In the genomic region with DNA sequence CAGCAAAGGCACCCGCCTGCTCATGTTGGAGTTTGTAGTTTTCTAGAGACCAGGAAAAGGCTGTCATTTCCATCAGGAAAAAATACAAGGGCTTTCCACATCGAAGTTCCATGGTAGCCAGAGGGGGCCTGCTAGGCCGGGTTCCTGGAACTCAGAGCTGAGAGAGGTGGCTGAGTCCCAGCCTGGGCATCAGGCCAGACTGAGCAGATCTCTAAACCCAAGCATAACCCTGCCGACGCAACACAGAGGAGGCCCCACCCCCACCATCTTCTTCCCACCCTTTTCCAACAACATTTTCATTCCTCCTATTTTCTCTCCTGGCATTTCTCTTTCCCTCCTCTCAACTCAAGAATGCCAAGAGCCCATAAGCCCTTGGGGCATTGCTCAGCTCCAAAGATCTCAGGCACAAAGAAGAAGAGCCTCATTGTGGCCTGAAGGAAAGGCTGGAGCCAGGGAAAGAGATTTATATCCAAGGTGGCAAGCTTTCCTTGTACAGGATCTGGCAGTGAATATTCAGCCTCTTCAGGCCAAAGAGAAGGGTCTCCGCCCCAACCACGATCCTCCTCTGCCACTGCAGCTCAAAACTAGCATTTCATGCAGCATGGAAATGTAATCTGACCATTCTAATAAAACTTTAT, we compare ENCODE assay signal across 8 mouse cellular contexts.
DNase-seq lines count a peak whose midpoint lies in the region; ATAC-seq and TF ChIP-seq lines count a peak whose summit lies in the region.

No protein-coding gene starts in this region.

- no peaks in the 10 kb centered on the region for H3K79me2 ChIP-seq in heart, adult 2 months (replicated peaks; ENCODE audit: control insufficient read depth, insufficient read depth, low read length)

- peak; percentile 28; the same call in 1 of the 2 replicates for TF ChIP-seq CTCF in heart, adult 2 months (IDR thresholded peaks at IDR 0.05)

- H3K36me3 ChIP-seq in heart, adult 2 months (ENCODE audit: control insufficient read depth, insufficient read depth, low read length): no peaks in the 10 kb centered on the region
- no peaks in the 10 kb centered on the region for H3K36me3 ChIP-seq in heart, embryonic 11.5 days (ENCODE audit: control insufficient read depth, insufficient read depth, low read length)

- no peak for ATAC-seq in heart, embryonic 11.5 days (replicated peaks; ENCODE audit: insufficient number of reproducible peaks, low FRiP score, low TSS enrichment)

- H3K4me3 ChIP-seq in heart, adult 2 months: no peak overlapping the region
- H3K4me3 ChIP-seq in heart, embryonic 11.5 days (ENCODE audit: low read depth, low read length): no peak overlapping the region

- WGBS in heart, adult 2 months: 36% methylated on average over 7 of the region's 7 CpGs
- WGBS in heart, embryonic 11.5 days (ENCODE audit: insufficient replicate concordance): 79% methylated on average over 7 of the region's 7 CpGs

- H3K9ac ChIP-seq in heart, adult 2 months (ENCODE audit: low read depth, low read length): no peak overlapping the region
- no peak overlapping the region for H3K9ac ChIP-seq in heart, embryonic 11.5 days (ENCODE audit: low read depth, low read length)

- intact Hi-C loops in heart, adult 2 months (cut with DNase I): loop anchor here (5.0 kb wide), 2 partner anchors 77 to 253 kb away; no protein-coding TSS in a partner anchor

- peak; percentile 75 to 80 for DNase-seq in heart, adult 2 months
- peak; percentile 35 for DNase-seq in Muller cell, postnatal 12 days (ENCODE audit: inconsistent ontology term)
- DNase-seq in gastrocnemius, adult 8-10 months (ENCODE audit: low spot score in 2 of 2): peak; percentile 54 to 71
- peak; percentile 46 to 64 for DNase-seq in layer of hippocampus, postnatal 10 days (ENCODE audit: low spot score in 2 of 2)
- DNase-seq in frontal cortex, adult 2 months (ENCODE audit: extremely low spot score in 1 of 2, low spot score in 1 of 2): no peak
- DNase-seq in retina, postnatal 1 day: no peak
- no peak for DNase-seq in natural killer cell, adult 2 months (ENCODE audit: low spot score in 2 of 2)

- H3K4me1 ChIP-seq in heart, adult 2 months (ENCODE audit: control insufficient read depth, insufficient read depth, low read length): peaks cover 5% of the 10 kb centered on the region
- H3K4me1 ChIP-seq in heart, embryonic 11.5 days (ENCODE audit: control insufficient read depth, insufficient read depth, low read length): no peaks in the 10 kb centered on the region

- no peak for TF ChIP-seq POLR2A in heart, adult 2 months (IDR thresholded peaks at IDR 0.05; ENCODE audit: insufficient read depth, low read depth, low read length)

- H3K27me3 ChIP-seq in heart, adult 2 months (ENCODE audit: control insufficient read depth, insufficient read depth, low read length): no peaks in the 10 kb centered on the region
- H3K27me3 ChIP-seq in heart, embryonic 11.5 days (ENCODE audit: control insufficient read depth, insufficient read depth, low read length): 0 out of 2 replicates have a peak, but pooled peaks cover 4% of the 10 kb centered on the region

- TF ChIP-seq EP300 in heart, adult 2 months (IDR thresholded peaks at IDR 0.05; ENCODE audit: insufficient read depth, low read depth, low read length): no peak

- H3K4me2 ChIP-seq in heart, embryonic 11.5 days: no peak overlapping the region

- no peaks in the 10 kb centered on the region for H3K9me3 ChIP-seq in heart, embryonic 11.5 days (replicated peaks; ENCODE audit: control insufficient read depth, low read length)

- peak overlapping the region; percentile 45 for H3K27ac ChIP-seq in heart, adult 2 months
- H3K27ac ChIP-seq in heart, embryonic 11.5 days (ENCODE audit: low read depth, low read length): no peak overlapping the region

Comparison
In these comparisons a context has a peak if more than half of its experiments do, and no peak if none do; other contexts are left out.
1. DNase-seq: peak in heart, adult 2 months (2 of 2), Muller cell, postnatal 12 days (single experiment), gastrocnemius, adult 8-10 months (2 of 2) and layer of hippocampus, postnatal 10 days (2 of 2); none in frontal cortex, adult 2 months (0 of 2), retina, postnatal 1 day (single experiment) and natural killer cell, adult 2 months (0 of 2).